Mouse (Mus musculus) cerebellum, adult 2 months (tissue): ENCODE data around the gene Cfap44. TPM values are rescaled to one million over a fixed set of nuclear protein-coding genes. Genes with fewer than 3 reads are reported as not detected.
A peak's percentile ranks its signal among the peaks of the same experiment; 100 is the strongest.

Experiments used
- DNase-seq, 2 experiments: peaks; one replicate each; pipeline ENCODE4 v3.0.0; 2021
- H3K27ac ChIP-seq: fragments of 200-500 bp; 2 replicates; pipeline ENCODE4 v1.5.1; 2012; ENCODE audit warnings: low read length, control low read depth, inconsistent platforms; ENCODE audit not compliant: insufficient read depth
- H3K27me3 ChIP-seq: fragments of 200-500 bp; 2 replicates; pipeline ENCODE4 v1.6.1; 2012; ENCODE audit warnings: inconsistent platforms, mild to moderate bottlenecking, low read length, moderate library complexity; ENCODE audit not compliant: control insufficient read depth, insufficient read depth
- H3K4me1 ChIP-seq: fragments of 200-500 bp; 2 replicates; pipeline ENCODE4 v1.6.1; 2011; ENCODE audit warnings: low read length; ENCODE audit not compliant: control insufficient read depth, insufficient read depth
- H3K4me3 ChIP-seq: fragments of 200-500 bp; replicated peaks from 2 replicates; pipeline ENCODE3; 2011; ENCODE audit warnings: mild to moderate bottlenecking, low read depth, low read length, control low read depth; ENCODE audit not compliant: insufficient read depth
- CTCF ChIP-seq: fragments of 200-500 bp; IDR thresholded peaks from 2 replicates; pipeline ENCODE4 v1.5.1; 2011; ENCODE audit warnings: low read depth, mild to moderate bottlenecking, control low read depth, low read length, moderate library complexity, borderline replicate concordance; ENCODE audit not compliant: insufficient read depth
- POLR2A ChIP-seq: fragments of 200-500 bp; IDR thresholded peaks from 2 replicates; pipeline ENCODE4 v1.6.1; 2011; ENCODE audit warnings: low read length, control low read depth, borderline replicate concordance; ENCODE audit not compliant: insufficient read depth
- WGBS: fragments of 180-500 bp; shearing (Covaris S2); methylation state at CpG from one replicate; pipeline ENCODE4 v1.1.7; 2018; 5-methylcytosine and 5-hydroxymethylcytosine counted together
- polyA plus RNA-seq: library from polyadenylated mRNA; depleted of rRNA; stranded (reverse); fragments of >200 nt; gene quantifications from 2 replicates; pipeline ENCODE4 v1.2.3, GENCODE M21; 2012

The Cfap44 gene
- polyA plus RNA-seq, 1 experiment, result 1.5 TPM

DNA sequence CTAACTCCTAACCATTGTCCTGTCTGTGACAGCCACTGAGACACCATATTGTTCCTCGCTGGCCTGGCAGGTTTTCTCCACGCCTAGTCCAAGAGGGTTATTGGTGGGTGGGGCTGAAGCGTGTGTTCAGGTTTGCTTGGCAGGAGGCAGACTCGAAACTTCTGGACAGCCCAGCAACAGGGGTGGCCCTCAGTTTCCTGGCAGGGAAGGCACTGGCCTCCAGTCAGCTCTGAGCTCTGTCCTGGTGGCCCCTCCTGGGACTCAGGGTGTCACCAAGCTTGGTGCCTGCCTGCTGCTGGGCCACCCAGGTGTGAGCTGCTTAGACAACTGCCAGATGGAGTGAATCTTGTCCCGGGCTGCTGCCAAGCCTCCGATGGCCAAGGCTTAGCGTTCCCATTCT is 107.7 kb downstream of the Cfap44 start:
- H3K4me1 ChIP-seq, result peaks cover 42% of the 10 kb centered on the region
- no peaks in the 10 kb centered on the region for H3K27me3 ChIP-seq
- DNase-seq, result peak; percentile 58 to 65
- H3K4me3 ChIP-seq, result no peak overlapping the region
- TF ChIP-seq CTCF (no peak), POLR2A (no peak)
- WGBS, result 3% methylated on average over 7 of the region's 7 CpGs
- 0 out of 2 replicates have a peak overlapping the region, but pooled peaks have one; percentile 15 for H3K27ac ChIP-seq

DNA sequence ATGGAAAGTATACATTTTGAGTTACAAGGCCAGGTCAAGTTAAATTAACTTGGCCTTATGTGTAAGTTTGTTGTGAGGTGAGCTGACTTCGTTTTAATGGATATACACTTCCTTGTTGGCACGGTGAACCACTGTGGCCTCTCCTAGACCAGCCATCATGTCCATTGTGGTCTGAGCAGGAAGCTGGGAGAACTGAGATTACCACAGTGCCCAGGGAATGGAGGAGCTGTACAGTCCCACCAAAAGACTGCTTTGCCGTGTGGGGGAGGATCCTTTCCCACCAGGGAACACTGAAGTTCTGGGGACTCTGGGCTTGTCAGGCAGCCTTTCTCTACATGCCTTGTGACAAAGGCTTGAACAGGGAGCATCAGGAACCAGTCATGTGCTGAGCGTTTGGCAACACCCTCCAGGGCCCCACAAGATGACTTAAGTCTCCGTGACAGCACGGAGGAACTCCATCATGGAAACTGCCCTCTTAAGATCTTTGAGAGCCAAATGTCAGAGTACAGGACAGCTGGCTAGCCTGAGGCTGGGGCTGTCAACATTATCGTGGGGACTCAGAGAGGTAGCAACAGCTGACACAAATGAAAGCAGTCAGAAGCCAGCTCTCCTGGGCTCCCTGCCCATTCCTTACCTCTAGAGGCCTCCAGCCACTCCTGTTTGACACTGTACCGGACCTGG is 108.4 kb downstream of the Cfap44 start:
- TF ChIP-seq CTCF (no peak), POLR2A (no peak)
- WGBS, result 14% methylated on average over 8 of the region's 8 CpGs
- peak; percentile 71 to 77 for DNase-seq
- peaks cover 45% of the 10 kb centered on the region for H3K4me1 ChIP-seq
- H3K27me3 ChIP-seq, result no peaks in the 10 kb centered on the region
- no peak overlapping the region for H3K4me3 ChIP-seq
- peak overlapping the region; percentile 54 for H3K27ac ChIP-seq

DNA sequence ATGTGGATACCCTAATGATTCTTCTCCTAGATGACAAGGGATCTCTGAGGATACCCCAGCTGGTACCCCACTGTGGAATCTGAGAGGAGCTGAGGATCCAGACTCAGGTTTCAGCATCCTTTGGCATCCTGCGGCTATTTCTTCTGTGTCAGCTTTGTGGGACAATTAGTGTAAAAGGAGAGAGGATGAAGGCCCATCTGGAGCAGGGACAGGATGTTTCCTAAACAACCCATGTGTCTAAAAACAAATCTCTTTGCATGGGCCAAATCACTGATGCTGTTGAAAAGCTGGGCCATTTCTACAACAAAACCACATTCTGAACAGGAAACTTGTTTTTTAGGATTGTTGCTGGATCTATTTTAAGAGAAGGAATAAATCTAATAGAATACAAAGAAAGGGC is 110.6 kb downstream of the Cfap44 start:
- TF ChIP-seq CTCF (no peak), POLR2A (no peak)
- Histone ChIP-seq H3K4me3 (no peak overlapping the region), H3K27me3 (no peaks in the 10 kb centered on the region), H3K27ac (no peak overlapping the region), H3K4me1 (peaks cover 51% of the 10 kb centered on the region)
- no peak for DNase-seq
- WGBS, result 24% methylated on average over 1 of the region's 1 CpGs

DNA sequence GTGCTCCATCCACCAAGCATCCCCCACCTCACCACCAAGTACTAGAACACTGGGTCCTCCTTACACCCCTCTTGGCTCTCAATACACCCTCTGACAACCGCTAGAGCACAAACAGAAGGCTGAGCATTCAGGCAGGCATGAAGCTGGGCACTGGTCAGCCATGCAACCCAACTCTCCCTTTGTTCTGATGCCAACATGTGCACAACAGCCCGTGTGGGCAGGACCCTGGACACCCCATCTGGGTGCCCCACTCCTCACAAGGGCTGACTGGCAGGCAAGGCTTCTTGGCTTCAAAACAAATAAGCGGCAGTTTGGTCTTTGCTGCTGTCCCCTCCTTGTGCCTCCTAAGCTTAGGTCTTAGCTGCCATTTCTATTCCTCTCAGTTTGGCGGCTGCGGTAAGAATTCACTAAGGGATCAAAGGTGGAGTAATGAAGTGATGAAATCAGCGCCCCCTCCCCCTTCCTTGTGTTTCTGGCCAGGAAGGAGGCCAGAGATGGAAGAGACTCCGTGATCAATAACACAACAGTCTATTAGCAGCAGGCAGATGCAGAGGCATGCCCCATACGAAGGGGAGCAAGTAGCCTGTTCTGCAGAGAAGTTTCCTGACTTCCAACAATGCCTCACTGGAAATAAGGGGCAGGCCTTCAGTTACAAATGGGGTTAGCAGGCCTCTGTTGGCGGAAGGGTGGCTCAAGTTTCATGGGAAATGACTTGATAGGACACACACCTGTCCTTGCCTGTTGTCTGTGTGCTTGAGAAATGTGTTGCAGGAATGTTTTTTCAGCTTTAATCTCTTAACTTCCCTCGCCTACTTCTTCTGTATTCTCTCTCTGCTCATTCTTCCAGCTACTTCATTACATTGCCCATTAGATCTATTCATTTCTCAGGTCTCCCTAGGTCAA is 112.7 kb downstream of the Cfap44 start:
- H3K27ac ChIP-seq, result no peak overlapping the region
- no peaks in the 10 kb centered on the region for H3K27me3 ChIP-seq
- H3K4me1 ChIP-seq, result peaks cover 40% of the 10 kb centered on the region
- DNase-seq, result no peak
- 39% methylated on average over 10 of the region's 10 CpGs for WGBS
- no peak for TF ChIP-seq POLR2A
- TF ChIP-seq CTCF, result no peak
- H3K4me3 ChIP-seq, result no peak overlapping the region

DNA sequence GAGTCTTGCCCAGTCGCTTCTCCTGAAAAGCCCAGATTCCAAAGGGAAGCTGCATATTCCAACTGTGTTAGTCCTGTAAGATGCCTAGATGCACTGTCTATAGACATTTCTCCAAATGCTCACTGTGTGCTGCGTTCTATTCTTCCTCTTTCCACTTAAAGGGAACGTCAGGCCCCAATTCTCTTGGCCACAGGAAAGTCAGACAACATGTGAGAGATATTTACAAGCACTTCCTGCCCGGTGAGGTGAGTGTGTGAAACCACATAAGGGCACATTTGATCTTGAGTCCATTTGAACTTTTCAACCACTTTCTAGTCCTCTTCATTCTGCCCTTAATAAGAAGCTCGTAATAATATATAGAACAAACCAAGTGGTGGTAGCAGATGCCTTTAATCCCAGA is 113.4 kb downstream of the Cfap44 start:
- no peak for TF ChIP-seq POLR2A
- no peak for TF ChIP-seq CTCF
- WGBS, result 48% methylated on average over 5 of the region's 5 CpGs
- Histone ChIP-seq H3K27ac (no peak overlapping the region), H3K4me1 (peaks cover 34% of the 10 kb centered on the region), H3K27me3 (no peaks in the 10 kb centered on the region), H3K4me3 (no peak overlapping the region)
- no peak for DNase-seq

DNA sequence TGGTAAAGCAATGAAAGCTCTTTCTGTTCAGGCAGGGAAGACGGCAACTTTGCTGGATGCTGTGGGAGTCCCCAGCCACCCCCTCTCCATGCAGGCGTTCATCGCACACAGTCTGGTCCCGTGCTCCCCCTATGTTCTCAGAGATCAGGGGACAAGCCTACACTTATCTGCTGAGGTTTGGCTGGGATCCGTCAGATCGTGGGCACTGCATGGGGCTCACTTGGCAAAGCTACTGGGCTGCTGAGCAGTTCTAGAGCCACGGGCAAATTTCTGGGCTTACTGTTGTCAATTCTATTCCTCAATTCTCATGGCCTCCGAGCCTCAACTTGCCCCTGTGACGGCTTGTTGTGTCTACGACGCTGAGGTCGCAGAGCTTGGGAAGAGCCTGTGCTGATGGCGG is 114.2 kb downstream of the Cfap44 start:
- H3K4me3 ChIP-seq, result no peak overlapping the region
- peaks cover 26% of the 10 kb centered on the region for H3K4me1 ChIP-seq
- peak overlapping the region; percentile 44 for H3K27ac ChIP-seq
- H3K27me3 ChIP-seq, result no peaks in the 10 kb centered on the region
- DNase-seq, result peak; percentile 63 to 67
- 26% methylated on average over 13 of the region's 13 CpGs for WGBS
- TF ChIP-seq POLR2A (no peak), CTCF (no peak)

DNA sequence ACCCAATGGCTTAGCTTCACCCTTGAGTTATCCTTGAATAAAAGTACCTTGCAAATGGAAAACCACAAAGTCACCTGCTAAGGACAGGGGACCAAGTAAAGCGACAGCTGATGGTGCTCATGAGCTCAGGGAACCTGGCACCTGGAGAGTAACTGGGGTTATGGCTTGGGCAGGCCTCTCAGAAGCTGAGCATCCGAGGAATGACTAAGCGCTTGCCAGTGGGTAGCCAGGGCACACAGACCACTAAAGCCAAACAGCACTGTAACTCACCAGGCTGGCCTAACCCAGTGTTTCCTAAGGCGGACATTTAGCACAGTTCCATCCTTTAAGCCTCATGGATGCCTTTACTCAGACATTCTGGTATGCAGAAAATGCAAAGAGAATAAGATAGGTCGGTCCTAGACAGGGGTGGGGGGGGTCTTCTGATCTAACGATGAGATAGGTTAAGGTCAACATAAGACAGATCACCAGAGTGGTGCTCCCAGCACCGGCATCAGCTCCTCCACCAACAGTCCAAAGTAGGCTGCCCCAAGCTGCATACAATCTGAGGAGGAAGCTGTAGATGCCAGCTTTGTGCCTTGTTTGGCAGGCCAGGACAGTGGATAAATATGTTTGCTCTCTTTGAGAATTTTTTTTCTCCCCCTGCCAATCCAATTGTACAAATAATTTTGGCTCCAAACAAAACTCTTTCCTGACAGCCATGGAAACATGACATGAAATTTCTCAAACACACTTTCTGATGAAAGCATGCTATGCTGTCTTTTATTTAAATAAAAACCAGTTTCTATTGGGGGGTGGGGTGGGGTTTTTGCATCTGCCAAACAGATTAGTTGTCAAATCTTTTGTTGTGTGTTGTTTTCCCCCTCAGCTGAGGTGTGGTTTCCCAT is 115.1 kb downstream of the Cfap44 start:
- Histone ChIP-seq H3K4me1 (peaks cover 25% of the 10 kb centered on the region), H3K27me3 (no peaks in the 10 kb centered on the region), H3K27ac (peak overlapping the region; percentile 44)

More for the DNA sequence above, 115.1 kb downstream of the Cfap44 start:
- TF ChIP-seq POLR2A, result no peak
- TF ChIP-seq CTCF, result no peak
- 12% methylated on average over 7 of the region's 7 CpGs for WGBS
- no peak overlapping the region for H3K4me3 ChIP-seq
- DNase-seq, result peak; percentile 63 to 80
